Mouse (Mus musculus): ENCODE results near the gene Adam8. TPM values are rescaled to one million over a fixed set of nuclear protein-coding genes. Genes with fewer than 3 reads are reported as not detected.

Adam8 gene
- polyA plus RNA-seq, 1 experiment from 2014 or later = 2.0 TPM

- peaks cover 40% of the 10 kb centered on the region for H3K36me3 ChIP-seq (ENCODE audit: insufficient read depth)
- ATAC-seq (ENCODE audit: insufficient read depth) (no peak; the same call in 1 of the 2 replicates), DNase-seq (no peak)
- H3K4me2 ChIP-seq = no peak overlapping the region
- H3K9me3 ChIP-seq (ENCODE audit: low read depth, low read length) = no peaks in the 10 kb centered on the region
- no peak overlapping the region for H3K27ac ChIP-seq (ENCODE audit: low read depth)
- 77% methylated on average over 4 of the region's 4 CpGs for WGBS
- H3K4me1 ChIP-seq (ENCODE audit: insufficient read depth) = no peaks in the 10 kb centered on the region
- no peaks in the 10 kb centered on the region for H3K27me3 ChIP-seq (ENCODE audit: insufficient read depth, low read length)
- H3K9ac ChIP-seq = no peak overlapping the region
- H3K4me3 ChIP-seq (ENCODE audit: low read depth, low read length) = no peak overlapping the region
- no peak for TF ChIP-seq CTCF (IDR thresholded peaks at IDR 0.05; ENCODE audit: low read depth)
Observed at GRCm38 (mm10) chr7:139994202-139994601, 1.8 kb upstream of the Adam8 start.

- DNase-seq = no peak
- Histone ChIP-seq H3K4me1 (ENCODE audit: insufficient read depth) (no peaks in the 10 kb centered on the region), H3K27me3 (ENCODE audit: insufficient read depth, low read length) (no peaks in the 10 kb centered on the region), H3K4me3 (ENCODE audit: low read depth, low read length) (no peak overlapping the region), H3K4me2 (no peak overlapping the region), H3K9me3 (ENCODE audit: low read depth, low read length) (no peaks in the 10 kb centered on the region), H3K9ac (no peak overlapping the region), H3K36me3 (ENCODE audit: insufficient read depth) (peaks cover 34% of the 10 kb centered on the region), H3K27ac (ENCODE audit: low read depth) (no peak overlapping the region)
- WGBS = 85% methylated on average over 6 of the region's 6 CpGs
- ATAC-seq (ENCODE audit: insufficient read depth) = no peak
- no peak for TF ChIP-seq CTCF (IDR thresholded peaks at IDR 0.05; ENCODE audit: low read depth)
Observed at GRCm38 (mm10) chr7:139993532-139993931, 1.2 kb upstream of the Adam8 start.

DNA sequence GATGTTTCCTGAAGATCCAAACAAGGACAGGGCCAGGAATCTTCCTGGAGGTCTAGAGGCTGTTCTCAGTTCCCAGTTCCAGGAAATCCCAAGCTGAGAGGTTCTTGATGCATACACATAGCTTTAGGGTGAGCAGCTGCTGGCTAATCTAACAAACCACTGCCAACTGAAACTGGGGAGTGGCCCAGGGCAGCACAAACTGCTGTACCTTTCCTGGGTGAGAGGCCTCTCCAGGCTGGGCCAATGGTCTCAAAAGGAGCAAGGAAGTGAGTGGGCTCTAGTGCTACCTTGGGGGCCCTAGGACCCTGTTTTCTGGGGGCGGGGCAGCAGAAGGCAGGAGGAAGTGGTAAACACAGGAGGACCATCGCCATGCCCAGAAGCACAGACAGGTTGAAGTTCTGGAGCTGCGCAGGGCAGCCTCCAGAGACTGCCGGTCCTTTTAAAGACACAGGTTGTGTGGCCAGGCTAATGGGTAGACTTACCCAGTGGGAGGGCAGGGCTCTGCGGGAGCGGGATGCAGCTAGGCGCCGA, 1.4 kb downstream of the Adam8 start:
- H3K4me3 ChIP-seq (ENCODE audit: low read depth, low read length) = no peak overlapping the region
- WGBS = 69% methylated on average over 8 of the region's 8 CpGs

DNA sequence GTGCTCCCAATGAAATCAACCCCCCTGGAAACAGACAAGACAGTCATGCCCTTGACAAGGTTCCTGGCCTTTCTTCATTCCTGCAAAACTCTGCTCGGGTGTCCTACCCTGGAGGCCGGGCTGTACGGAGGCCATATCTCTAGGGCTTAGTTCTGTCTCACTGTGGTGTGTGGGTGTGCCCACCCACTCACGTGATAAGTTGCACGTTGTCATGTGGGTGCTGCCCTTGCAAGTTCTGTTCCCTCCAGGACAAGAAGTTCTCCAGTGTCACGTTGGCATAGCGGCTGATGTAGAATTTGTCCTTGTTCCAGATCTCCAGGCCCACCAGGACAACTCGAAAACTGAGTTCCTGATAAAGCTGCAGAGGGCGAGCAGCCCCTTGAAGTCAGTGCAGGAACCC, 4.1 kb downstream of the Adam8 start:
- DNase-seq (no peak), ATAC-seq (ENCODE audit: insufficient read depth) (no peak)
- Histone ChIP-seq H3K9ac (no peak overlapping the region), H3K4me2 (no peak overlapping the region), H3K36me3 (ENCODE audit: insufficient read depth) (no peaks in the 10 kb centered on the region), H3K27ac (ENCODE audit: low read depth) (no peak overlapping the region), H3K27me3 (ENCODE audit: insufficient read depth, low read length) (no peaks in the 10 kb centered on the region), H3K9me3 (ENCODE audit: low read depth, low read length) (no peaks in the 10 kb centered on the region), H3K4me1 (ENCODE audit: insufficient read depth) (no peaks in the 10 kb centered on the region), H3K4me3 (ENCODE audit: low read depth, low read length) (no peak overlapping the region)
- 82% methylated on average over 9 of the region's 9 CpGs for WGBS
- no peak for TF ChIP-seq CTCF (IDR thresholded peaks at IDR 0.05; ENCODE audit: low read depth)

More for the DNA sequence above, 1.4 kb downstream of the Adam8 start:
- Histone ChIP-seq H3K4me1 (ENCODE audit: insufficient read depth) (no peaks in the 10 kb centered on the region), H3K27me3 (ENCODE audit: insufficient read depth, low read length) (no peaks in the 10 kb centered on the region), H3K9ac (no peak overlapping the region), H3K27ac (ENCODE audit: low read depth) (no peak overlapping the region), H3K4me2 (no peak overlapping the region), H3K9me3 (ENCODE audit: low read depth, low read length) (no peaks in the 10 kb centered on the region), H3K36me3 (ENCODE audit: insufficient read depth) (peaks cover 7% of the 10 kb centered on the region)
- no peak for ATAC-seq (ENCODE audit: insufficient read depth)
- DNase-seq = no peak
- no peak for TF ChIP-seq CTCF (IDR thresholded peaks at IDR 0.05; ENCODE audit: low read depth)

GRCm38 (mm10) chr7:139984505-139984904, 7.9 kb downstream of the Adam8 start:
- WGBS = 89% methylated on average over 11 of the region's 11 CpGs
- Histone ChIP-seq H3K27ac (ENCODE audit: low read depth) (no peak overlapping the region), H3K4me2 (no peak overlapping the region), H3K36me3 (ENCODE audit: insufficient read depth) (no peaks in the 10 kb centered on the region), H3K27me3 (ENCODE audit: insufficient read depth, low read length) (no peaks in the 10 kb centered on the region), H3K9me3 (ENCODE audit: low read depth, low read length) (no peaks in the 10 kb centered on the region), H3K4me3 (ENCODE audit: low read depth, low read length) (no peak overlapping the region), H3K4me1 (ENCODE audit: insufficient read depth) (no peaks in the 10 kb centered on the region), H3K9ac (no peak overlapping the region)
- ATAC-seq (ENCODE audit: insufficient read depth) (no peak), DNase-seq (no peak)
- no peak for TF ChIP-seq CTCF (IDR thresholded peaks at IDR 0.05; ENCODE audit: low read depth)

GRCm38 (mm10) chr7:139982058-139982457, 10.3 kb downstream of the Adam8 start:
- no peak overlapping the region for H3K9ac ChIP-seq
- no peak overlapping the region for H3K27ac ChIP-seq (ENCODE audit: low read depth)
- H3K4me1 ChIP-seq (ENCODE audit: insufficient read depth) = no peaks in the 10 kb centered on the region
- WGBS = 66% methylated on average over 11 of the region's 11 CpGs
- TF ChIP-seq CTCF (IDR thresholded peaks at IDR 0.05; ENCODE audit: low read depth) = no peak
- no peak overlapping the region for H3K4me2 ChIP-seq
- H3K27me3 ChIP-seq (ENCODE audit: insufficient read depth, low read length) = no peaks in the 10 kb centered on the region
- H3K9me3 ChIP-seq (ENCODE audit: low read depth, low read length) = no peaks in the 10 kb centered on the region
- H3K36me3 ChIP-seq (ENCODE audit: insufficient read depth) = no peaks in the 10 kb centered on the region
- DNase-seq = no peak
- no peak for ATAC-seq (ENCODE audit: insufficient read depth)
- H3K4me3 ChIP-seq (ENCODE audit: low read depth, low read length) = no peak overlapping the region

DNA sequence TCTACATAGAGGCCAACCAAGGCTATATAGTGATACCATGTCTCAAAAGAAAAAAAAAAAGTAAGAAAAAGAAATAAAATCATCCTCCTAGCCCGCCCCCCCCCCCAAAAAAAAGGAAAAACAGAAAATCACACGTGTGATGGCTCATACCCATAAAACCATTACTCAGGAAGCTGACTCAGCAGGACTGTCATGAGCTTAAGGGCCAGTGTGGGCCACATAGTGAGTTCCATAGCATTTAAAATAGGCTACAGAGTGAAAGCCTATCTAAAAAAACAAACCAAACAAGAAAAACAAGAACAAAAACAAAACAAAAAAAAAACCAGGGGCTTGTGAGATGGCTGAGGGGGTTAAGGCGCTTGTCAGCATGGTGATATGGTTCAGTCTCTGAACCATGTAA, 11.6 kb downstream of the Adam8 start:
- Histone ChIP-seq H3K27me3 (ENCODE audit: insufficient read depth, low read length) (no peaks in the 10 kb centered on the region), H3K27ac (ENCODE audit: low read depth) (no peak overlapping the region), H3K4me2 (no peak overlapping the region), H3K4me1 (ENCODE audit: insufficient read depth) (no peaks in the 10 kb centered on the region), H3K4me3 (ENCODE audit: low read depth, low read length) (no peak overlapping the region), H3K9ac (no peak overlapping the region), H3K9me3 (ENCODE audit: low read depth, low read length) (no peaks in the 10 kb centered on the region), H3K36me3 (ENCODE audit: insufficient read depth) (no peaks in the 10 kb centered on the region)
- no peak for TF ChIP-seq CTCF (IDR thresholded peaks at IDR 0.05; ENCODE audit: low read depth)
- 52% methylated on average over 3 of the region's 3 CpGs for WGBS
- DNase-seq (no peak), ATAC-seq (ENCODE audit: insufficient read depth) (no peak)
